Mouse (Mus musculus) brown adipose tissue, adult 24 weeks (tissue): ENCODE measurements at regions not wholly inside any gene's neighbourhood (a gene's known extent, or its start where the extent isn't known, plus 50 kb on each side); places are given as distances from the start of the nearest gene placed in this dataset.

Source experiments
- H3K27ac ChIP-seq: fragments of 200-500 bp; replicated peaks from 2 replicates; pipeline ENCODE4 v1.5.1; 2012; ENCODE audit warnings: low read depth, mild to moderate bottlenecking, low read length
- H3K4me1 ChIP-seq: fragments of 200-500 bp; 2 replicates; pipeline ENCODE4 v1.6.1; 2012; ENCODE audit warnings: low read length, mixed read lengths; ENCODE audit not compliant: control insufficient read depth, insufficient read depth, insufficient read length
- H3K4me3 ChIP-seq: fragments of 200-500 bp; 2 replicates; pipeline ENCODE4 v1.5.1; 2012; ENCODE audit warnings: low read depth, mild to moderate bottlenecking, low read length, moderate library complexity; ENCODE audit not compliant: insufficient read depth

GRCm38 (mm10) chr12:13073126-13073886 lies 131.6 kb upstream of the Mycn start:
- H3K4me1 ChIP-seq: no peaks in the 10 kb centered on the region
- H3K4me3 ChIP-seq: no peak overlapping the region
- H3K27ac ChIP-seq: no peak overlapping the region

- Histone ChIP-seq H3K4me1 (no peaks in the 10 kb centered on the region), H3K4me3 (no peak overlapping the region), H3K27ac (no peak overlapping the region)
Measured at GRCm38 (mm10) chr12:13067295-13067694, 125.6 kb upstream of the Mycn start.

GRCm38 (mm10) chr12:13066604-13067181 lies 125.0 kb upstream of the Mycn start:
- Histone ChIP-seq H3K4me1 (no peaks in the 10 kb centered on the region), H3K4me3 (no peak overlapping the region), H3K27ac (no peak overlapping the region)

GRCm38 (mm10) chr12:13059473-13059872 lies 117.8 kb upstream of the Mycn start:
- Histone ChIP-seq H3K4me3 (no peak overlapping the region), H3K27ac (no peak overlapping the region), H3K4me1 (no peaks in the 10 kb centered on the region)

GRCm38 (mm10) chr12:13056246-13056645 lies 114.5 kb upstream of the Mycn start:
- H3K4me1 ChIP-seq: no peaks in the 10 kb centered on the region
- H3K4me3 ChIP-seq: no peak overlapping the region
- H3K27ac ChIP-seq: no peak overlapping the region

- H3K4me3 ChIP-seq: no peak overlapping the region
- no peak overlapping the region for H3K27ac ChIP-seq
- H3K4me1 ChIP-seq: no peaks in the 10 kb centered on the region
Measured at GRCm38 (mm10) chr12:13054611-13055010, 112.9 kb upstream of the Mycn start.

GRCm38 (mm10) chr12:13053746-13054145 lies 112.0 kb upstream of the Mycn start:
- Histone ChIP-seq H3K27ac (no peak overlapping the region), H3K4me3 (no peak overlapping the region), H3K4me1 (no peaks in the 10 kb centered on the region)

GRCm38 (mm10) chr12:13052845-13053623 lies 111.3 kb upstream of the Mycn start:
- H3K27ac ChIP-seq: no peak overlapping the region
- H3K4me1 ChIP-seq: no peaks in the 10 kb centered on the region
- H3K4me3 ChIP-seq: no peak overlapping the region

GRCm38 (mm10) chr12:13052164-13052563 lies 110.5 kb upstream of the Mycn start:
- Histone ChIP-seq H3K27ac (no peak overlapping the region), H3K4me1 (no peaks in the 10 kb centered on the region), H3K4me3 (no peak overlapping the region)

- H3K4me3 ChIP-seq: no peak overlapping the region
- H3K4me1 ChIP-seq: no peaks in the 10 kb centered on the region
- no peak overlapping the region for H3K27ac ChIP-seq
Measured at GRCm38 (mm10) chr12:13049659-13050058, 107.9 kb upstream of the Mycn start.

GRCm38 (mm10) chr12:13048168-13048727 lies 106.5 kb upstream of the Mycn start:
- no peak overlapping the region for H3K4me3 ChIP-seq
- no peaks in the 10 kb centered on the region for H3K4me1 ChIP-seq
- no peak overlapping the region for H3K27ac ChIP-seq

- Histone ChIP-seq H3K27ac (no peak overlapping the region), H3K4me1 (no peaks in the 10 kb centered on the region), H3K4me3 (no peak overlapping the region)
Measured at GRCm38 (mm10) chr12:13042934-13043333, 101.2 kb upstream of the Mycn start.

GRCm38 (mm10) chr12:13035108-13035741 lies 93.5 kb upstream of the Mycn start:
- Histone ChIP-seq H3K4me1 (no peaks in the 10 kb centered on the region), H3K4me3 (no peak overlapping the region), H3K27ac (no peak overlapping the region)

GRCm38 (mm10) chr12:13030333-13030732 lies 88.6 kb upstream of the Mycn start:
- H3K4me1 ChIP-seq: no peaks in the 10 kb centered on the region
- H3K27ac ChIP-seq: no peak overlapping the region
- H3K4me3 ChIP-seq: no peak overlapping the region

GRCm38 (mm10) chr12:13028086-13028485 lies 86.4 kb upstream of the Mycn start:
- Histone ChIP-seq H3K4me3 (no peak overlapping the region), H3K27ac (no peak overlapping the region), H3K4me1 (no peaks in the 10 kb centered on the region)
